Mouse (Mus musculus) lung, adult 2 months (tissue): ENCODE data around the gene Mecom. TPM values are rescaled to one million over a fixed set of nuclear protein-coding genes. Genes with fewer than 3 reads are reported as not detected.

Experiments used
- DNase-seq: peaks from one replicate; pipeline ENCODE4 v3.0.0; 2022
- H3K4me1 ChIP-seq: fragments of 200-500 bp; 2 replicates; pipeline ENCODE4 v1.6.1; 2011; ENCODE audit warnings: low read length; ENCODE audit not compliant: control insufficient read depth, insufficient read depth
- H3K4me3 ChIP-seq: fragments of 200-500 bp; replicated peaks from 2 replicates; pipeline ENCODE3; 2011; ENCODE audit warnings: low read depth, mild to moderate bottlenecking, control low read depth, low read length; ENCODE audit errors: extremely low read depth
- CTCF ChIP-seq: fragments of 200-500 bp; IDR thresholded peaks from 2 replicates; pipeline ENCODE4 v1.5.1; 2011; ENCODE audit warnings: mild to moderate bottlenecking, low read length, control low read depth; ENCODE audit not compliant: insufficient read depth
- POLR2A ChIP-seq: fragments of 200-500 bp; IDR thresholded peaks from 2 replicates; pipeline ENCODE4 v1.6.1; 2011; ENCODE audit warnings: low read depth, mild to moderate bottlenecking, control low read depth, low read length, borderline replicate concordance; ENCODE audit errors: extremely low read depth
- WGBS: fragments of 180-500 bp; shearing (Covaris S2); methylation state at CpG from one replicate; pipeline ENCODE4 v1.1.7; 2018; 5-methylcytosine and 5-hydroxymethylcytosine counted together
- polyA plus RNA-seq: library from polyadenylated mRNA; depleted of rRNA; stranded (reverse); fragments of >200 nt; gene quantifications from 2 replicates; pipeline ENCODE4 v1.2.3, GENCODE M21; 2012

Gene Mecom
- polyA plus RNA-seq, 1 experiment, result 16.0 TPM

- DNase-seq, result no peak
- H3K4me1 ChIP-seq, result no peaks in the 10 kb centered on the region; the same call in 1 of the 2 replicates
- H3K4me3 ChIP-seq, result no peak overlapping the region
- WGBS, result 89% methylated on average over 19 of the region's 19 CpGs
- TF ChIP-seq POLR2A, result no peak
- no peak for TF ChIP-seq CTCF
Observed at GRCm38 (mm10) chr3:30220701-30221412, 327.0 kb downstream of the Mecom start.

- no peak for TF ChIP-seq CTCF
- TF ChIP-seq POLR2A, result no peak
- Histone ChIP-seq H3K4me1 (no peaks in the 10 kb centered on the region; the same call in 1 of the 2 replicates), H3K4me3 (no peak overlapping the region)
- WGBS, result 57% methylated on average over 8 of the region's 8 CpGs
- no peak for DNase-seq
Observed at GRCm38 (mm10) chr3:30219891-30220290, 327.9 kb downstream of the Mecom start.

- no peak for DNase-seq
- 22% methylated on average over 21 of the region's 21 CpGs for WGBS
- Histone ChIP-seq H3K4me3 (peak overlapping the region; percentile 16), H3K4me1 (no peaks in the 10 kb centered on the region; the same call in 1 of the 2 replicates)
- TF ChIP-seq POLR2A (no peak), CTCF (no peak)
Observed at GRCm38 (mm10) chr3:30219190-30219884, 328.5 kb downstream of the Mecom start.

- Histone ChIP-seq H3K4me3 (no peak overlapping the region), H3K4me1 (no peaks in the 10 kb centered on the region)
- WGBS, result 76% methylated on average over 4 of the region's 4 CpGs
- no peak for DNase-seq
- TF ChIP-seq POLR2A (no peak), CTCF (no peak)
Observed at GRCm38 (mm10) chr3:30214607-30215006, 333.2 kb downstream of the Mecom start.

- no peaks in the 10 kb centered on the region for H3K4me1 ChIP-seq
- no peak for TF ChIP-seq CTCF
- no peak for TF ChIP-seq POLR2A
- no peak overlapping the region for H3K4me3 ChIP-seq
- WGBS, result 68% methylated on average over 7 of the region's 7 CpGs
- no peak for DNase-seq
Observed at GRCm38 (mm10) chr3:30213540-30214170, 334.2 kb downstream of the Mecom start.

- 85% methylated on average over 3 of the region's 3 CpGs for WGBS
- no peak for DNase-seq
- TF ChIP-seq POLR2A (no peak), CTCF (no peak)
- Histone ChIP-seq H3K4me3 (no peak overlapping the region), H3K4me1 (no peaks in the 10 kb centered on the region; the same call in 1 of the 2 replicates)
Observed at GRCm38 (mm10) chr3:30212802-30213201, 335.0 kb downstream of the Mecom start.

- no peak for TF ChIP-seq CTCF
- no peak for TF ChIP-seq POLR2A
Observed at GRCm38 (mm10) chr3:30209131-30209530, 338.7 kb downstream of the Mecom start.

GRCm38 (mm10) chr3:30207886-30208285 is 339.9 kb downstream of the Mecom start:
- no peak overlapping the region for H3K4me3 ChIP-seq
- TF ChIP-seq CTCF, result no peak
- no peak for TF ChIP-seq POLR2A
- no peaks in the 10 kb centered on the region; the same call in none of the 2 replicates for H3K4me1 ChIP-seq
- no peak for DNase-seq
- 68% methylated on average over 8 of the region's 8 CpGs for WGBS

More at GRCm38 (mm10) chr3:30209131-30209530, 338.7 kb downstream of the Mecom start:
- Histone ChIP-seq H3K4me3 (no peak overlapping the region), H3K4me1 (no peaks in the 10 kb centered on the region; the same call in 1 of the 2 replicates)
- DNase-seq, result no peak

- WGBS, result 25% methylated on average over 5 of the region's 5 CpGs
- no peak for DNase-seq
- TF ChIP-seq CTCF (no peak), POLR2A (no peak)
- no peak overlapping the region for H3K4me3 ChIP-seq
- no peaks in the 10 kb centered on the region; the same call in none of the 2 replicates for H3K4me1 ChIP-seq
Observed at GRCm38 (mm10) chr3:30207431-30207830, 340.4 kb downstream of the Mecom start.
